Mouse (Mus musculus): Measurements from ENCODE around the gene Psmc3ip. TPM values are rescaled to one million over a fixed set of nuclear protein-coding genes. Genes with fewer than 3 reads are reported as not detected.

The Psmc3ip gene
- polyA plus RNA-seq, 1 experiment = not detected

DNA sequence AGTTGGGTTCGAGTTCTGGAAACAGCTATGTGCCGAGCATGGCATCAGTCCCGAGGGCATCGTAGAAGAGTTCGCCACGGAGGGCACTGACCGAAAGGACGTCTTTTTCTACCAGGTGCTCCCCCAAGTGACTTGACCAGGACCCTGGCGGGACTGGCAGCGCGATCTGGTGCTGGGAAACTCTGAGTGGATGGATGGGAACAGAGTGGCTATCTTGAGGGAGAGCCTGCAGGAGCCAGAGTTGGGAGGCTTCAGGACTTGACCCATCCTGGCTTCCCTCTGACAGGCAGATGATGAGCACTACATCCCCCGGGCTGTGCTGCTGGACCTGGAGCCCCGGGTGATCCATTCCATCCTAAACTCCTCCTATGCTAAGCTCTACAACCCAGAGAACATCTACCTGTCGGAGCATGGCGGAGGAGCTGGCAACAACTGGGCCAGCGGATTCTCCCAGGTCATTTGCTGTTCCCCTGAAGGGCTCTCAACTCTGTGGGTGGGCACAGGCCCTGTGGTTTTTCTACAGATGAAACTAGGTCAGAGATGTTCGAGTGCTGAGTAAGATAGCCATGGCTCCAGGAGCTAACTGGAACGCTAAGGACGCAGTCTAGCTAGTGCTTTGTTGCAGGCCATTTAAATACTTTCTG, 25.4 kb upstream of the Psmc3ip start:
- peak overlapping the region; percentile 76 for H3K4me3 ChIP-seq (ENCODE audit: insufficient read depth, low read depth, low read length)
- no peak for TF ChIP-seq POLR2A (IDR thresholded peaks at IDR 0.05; ENCODE audit: insufficient read depth, low read depth, low read length)
- TF ChIP-seq CTCF (IDR thresholded peaks at IDR 0.05; ENCODE audit: insufficient read depth, low read depth, low read length) = no peak
- H3K27ac ChIP-seq (ENCODE audit: insufficient read depth, low read depth, low read length) = peak overlapping the region; percentile 68; the same call in 1 of the 2 replicates
- WGBS = 15% methylated on average over 19 of the region's 19 CpGs
- peaks cover 16% of the 10 kb centered on the region for H3K4me1 ChIP-seq (ENCODE audit: control insufficient read depth, insufficient read depth, low read length)

GRCm38 (mm10) chr11:101119761-101120544, 24.7 kb upstream of the Psmc3ip start, which contains the start of the genes Retreg3 and Tubg1:
Gene Retreg3, minus strand, starts transcription at chr11:101119893.
Gene Tubg1, plus strand, starts transcription at chr11:101119938.
- WGBS = under 1% methylated on average over 61 of the region's 61 CpGs
- peak; percentile 96 for TF ChIP-seq POLR2A (IDR thresholded peaks at IDR 0.05; ENCODE audit: insufficient read depth, low read depth, low read length)
- TF ChIP-seq CTCF (IDR thresholded peaks at IDR 0.05; ENCODE audit: insufficient read depth, low read depth, low read length) = no peak
- peaks cover 18% of the 10 kb centered on the region for H3K4me1 ChIP-seq (ENCODE audit: control insufficient read depth, insufficient read depth, low read length)
- H3K4me3 ChIP-seq (ENCODE audit: insufficient read depth, low read depth, low read length) = peak within 1 kb of the TSS; percentile 76
- H3K27ac ChIP-seq (ENCODE audit: insufficient read depth, low read depth, low read length) = peak within 1 kb of the TSS; percentile 68

- Histone ChIP-seq H3K4me1 (ENCODE audit: control insufficient read depth, insufficient read depth, low read length) (peaks cover 20% of the 10 kb centered on the region), H3K4me3 (ENCODE audit: insufficient read depth, low read depth, low read length) (peak overlapping the region; percentile 69), H3K27ac (ENCODE audit: insufficient read depth, low read depth, low read length) (peak overlapping the region; percentile 56)
- WGBS = under 1% methylated on average over 38 of the region's 39 CpGs
- TF ChIP-seq POLR2A (IDR thresholded peaks at IDR 0.05; ENCODE audit: insufficient read depth, low read depth, low read length) = no peak
- TF ChIP-seq CTCF (IDR thresholded peaks at IDR 0.05; ENCODE audit: insufficient read depth, low read depth, low read length) = peak; percentile 20; the same call in 1 of the 2 replicates
These were observed 24.0 kb upstream of the Psmc3ip start for GRCm38 (mm10) chr11:101119131-101119760.

DNA sequence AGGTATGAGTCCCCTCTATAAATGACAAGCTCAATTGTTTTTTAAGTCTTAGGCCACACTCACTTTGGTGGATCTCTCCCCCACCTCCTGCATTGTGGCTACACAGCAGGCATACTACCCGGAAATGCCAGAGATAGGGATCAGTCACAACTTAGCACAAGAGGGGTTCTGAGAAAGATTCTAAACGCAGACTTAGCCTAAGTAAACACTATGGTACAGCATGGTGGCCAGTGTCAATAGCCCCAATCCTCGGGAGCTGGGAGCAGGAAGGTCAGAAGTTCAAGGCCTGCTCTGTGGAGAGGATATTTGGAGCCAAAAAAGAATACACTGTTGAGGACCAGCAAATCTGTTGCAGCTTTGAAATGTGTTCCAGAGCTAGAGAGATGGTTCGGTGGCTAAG, 22.9 kb upstream of the Psmc3ip start:
- 0 out of 2 replicates have a peak overlapping the region, but pooled peaks have one; percentile 14 for H3K4me3 ChIP-seq (ENCODE audit: insufficient read depth, low read depth, low read length)
- WGBS = 43% methylated on average over 4 of the region's 4 CpGs
- H3K27ac ChIP-seq (ENCODE audit: insufficient read depth, low read depth, low read length) = no peak overlapping the region
- H3K4me1 ChIP-seq (ENCODE audit: control insufficient read depth, insufficient read depth, low read length) = peaks cover 23% of the 10 kb centered on the region
- TF ChIP-seq CTCF (IDR thresholded peaks at IDR 0.05; ENCODE audit: insufficient read depth, low read depth, low read length) (no peak), POLR2A (IDR thresholded peaks at IDR 0.05; ENCODE audit: insufficient read depth, low read depth, low read length) (no peak)

DNA sequence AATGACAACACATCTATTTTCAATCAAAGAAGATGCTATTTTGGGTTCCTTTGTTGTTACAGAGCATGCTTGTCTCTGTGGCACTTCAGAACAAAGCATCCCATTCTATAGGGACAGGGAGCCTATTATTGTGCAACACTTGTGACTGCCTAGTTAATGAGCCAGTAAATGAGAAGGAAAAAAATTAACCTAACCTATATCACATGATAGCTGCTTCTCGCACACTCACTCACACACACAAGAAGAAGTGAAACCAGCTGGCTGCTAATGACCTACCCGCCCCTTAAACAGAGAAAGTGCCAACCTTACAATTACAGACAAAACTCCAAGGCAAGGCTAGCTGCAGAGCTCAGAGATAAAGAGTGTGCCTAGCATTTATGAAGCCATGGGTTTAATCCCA, 20.3 kb upstream of the Psmc3ip start:
- no peak overlapping the region for H3K4me3 ChIP-seq (ENCODE audit: insufficient read depth, low read depth, low read length)
- peaks cover 19% of the 10 kb centered on the region for H3K4me1 ChIP-seq (ENCODE audit: control insufficient read depth, insufficient read depth, low read length)
- H3K27ac ChIP-seq (ENCODE audit: insufficient read depth, low read depth, low read length) = peak overlapping the region; percentile 59; the same call in 1 of the 2 replicates
- TF ChIP-seq POLR2A (IDR thresholded peaks at IDR 0.05; ENCODE audit: insufficient read depth, low read depth, low read length) (no peak), CTCF (IDR thresholded peaks at IDR 0.05; ENCODE audit: insufficient read depth, low read depth, low read length) (no peak)
- whole genome bisulfite sequencing = 6% methylated on average over 2 of the region's 2 CpGs

- Histone ChIP-seq H3K4me1 (ENCODE audit: control insufficient read depth, insufficient read depth, low read length) (peaks cover 17% of the 10 kb centered on the region; the same call in 1 of the 2 replicates), H3K27ac (ENCODE audit: insufficient read depth, low read depth, low read length) (no peak overlapping the region), H3K4me3 (ENCODE audit: insufficient read depth, low read depth, low read length) (no peak overlapping the region)
- 78% methylated on average over 3 of the region's 3 CpGs for WGBS
- TF ChIP-seq CTCF (IDR thresholded peaks at IDR 0.05; ENCODE audit: insufficient read depth, low read depth, low read length) (no peak), POLR2A (IDR thresholded peaks at IDR 0.05; ENCODE audit: insufficient read depth, low read depth, low read length) (no peak)
These were observed 16.9 kb upstream of the Psmc3ip start for GRCm38 (mm10) chr11:101112186-101112585.

DNA sequence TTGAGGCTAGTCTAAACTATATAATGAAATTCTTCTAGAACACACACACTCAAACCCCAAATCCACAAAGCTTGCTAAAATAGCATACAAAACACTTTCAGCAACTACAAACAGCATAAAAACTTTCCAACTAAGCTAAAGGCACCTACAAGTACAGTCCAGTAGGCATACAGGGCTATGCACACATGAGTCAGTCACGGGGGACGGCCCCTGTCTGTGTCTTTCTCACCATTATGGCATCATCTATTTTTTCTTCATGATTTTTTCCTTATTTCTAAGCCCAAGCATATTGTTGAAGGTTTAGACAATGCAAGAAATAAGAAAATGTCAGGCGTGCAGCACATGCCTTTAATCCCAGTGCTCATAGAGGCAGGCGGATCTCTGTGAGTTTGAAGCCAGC, 15.9 kb upstream of the Psmc3ip start:
- no peak overlapping the region for H3K27ac ChIP-seq (ENCODE audit: insufficient read depth, low read depth, low read length)
- H3K4me1 ChIP-seq (ENCODE audit: control insufficient read depth, insufficient read depth, low read length) = peaks cover 11% of the 10 kb centered on the region; the same call in 1 of the 2 replicates
- no peak overlapping the region for H3K4me3 ChIP-seq (ENCODE audit: insufficient read depth, low read depth, low read length)
- WGBS = 90% methylated on average over 4 of the region's 4 CpGs
- TF ChIP-seq POLR2A (IDR thresholded peaks at IDR 0.05; ENCODE audit: insufficient read depth, low read depth, low read length) = no peak
- TF ChIP-seq CTCF (IDR thresholded peaks at IDR 0.05; ENCODE audit: insufficient read depth, low read depth, low read length) = no peak

GRCm38 (mm10) chr11:101110708-101111107, 15.5 kb upstream of the Psmc3ip start:
- Histone ChIP-seq H3K4me1 (ENCODE audit: control insufficient read depth, insufficient read depth, low read length) (peaks cover 11% of the 10 kb centered on the region; the same call in 1 of the 2 replicates), H3K27ac (ENCODE audit: insufficient read depth, low read depth, low read length) (no peak overlapping the region), H3K4me3 (ENCODE audit: insufficient read depth, low read depth, low read length) (no peak overlapping the region)
- no peak for TF ChIP-seq POLR2A (IDR thresholded peaks at IDR 0.05; ENCODE audit: insufficient read depth, low read depth, low read length)
- TF ChIP-seq CTCF (IDR thresholded peaks at IDR 0.05; ENCODE audit: insufficient read depth, low read depth, low read length) = no peak
- 71% methylated on average over 5 of the region's 5 CpGs for WGBS

Measured in olfactory bulb, adult 2 months (tissue).